Mouse (Mus musculus) kidney, postnatal 25 days (tissue): ENCODE measurements around the gene Pon1.

Experiments used
- DNase-seq, 2 experiments: peaks; one replicate each; pipeline ENCODE4 v3.0.0; 2021; ENCODE audit warnings: mixed read lengths in 2 of 2

Pon1 gene

DNA sequence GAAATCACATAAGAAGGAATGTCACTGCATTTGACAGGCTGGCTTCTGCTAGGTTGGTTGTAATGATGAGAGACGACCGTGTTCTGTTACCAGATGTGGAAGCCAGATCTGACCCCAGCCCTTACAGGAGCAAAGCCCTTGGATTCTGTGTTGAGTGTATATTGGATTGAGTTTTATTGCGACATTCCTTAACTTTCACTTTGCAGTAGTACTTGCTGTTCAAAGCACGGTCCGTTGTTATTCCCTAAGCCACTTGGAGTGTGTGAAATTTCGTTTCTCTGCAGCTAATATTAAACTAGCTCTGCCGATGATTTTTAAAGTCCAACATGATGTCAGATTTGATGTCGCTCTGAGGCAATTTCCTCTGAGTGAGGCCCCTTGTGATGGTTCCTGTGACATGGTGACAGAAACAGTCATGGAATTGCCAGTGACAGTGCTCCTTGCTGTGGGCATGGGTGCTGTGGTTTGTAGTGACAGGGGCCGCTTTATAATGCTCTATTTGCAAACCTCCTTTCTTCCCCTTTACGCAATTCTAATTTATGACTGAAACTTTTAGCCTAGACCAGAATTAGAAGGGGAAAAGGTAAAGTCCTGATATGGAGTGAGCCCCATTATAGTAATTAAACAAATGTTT, 19.4 kb downstream of the Pon1 start:
- DNase-seq = no peak

DNA sequence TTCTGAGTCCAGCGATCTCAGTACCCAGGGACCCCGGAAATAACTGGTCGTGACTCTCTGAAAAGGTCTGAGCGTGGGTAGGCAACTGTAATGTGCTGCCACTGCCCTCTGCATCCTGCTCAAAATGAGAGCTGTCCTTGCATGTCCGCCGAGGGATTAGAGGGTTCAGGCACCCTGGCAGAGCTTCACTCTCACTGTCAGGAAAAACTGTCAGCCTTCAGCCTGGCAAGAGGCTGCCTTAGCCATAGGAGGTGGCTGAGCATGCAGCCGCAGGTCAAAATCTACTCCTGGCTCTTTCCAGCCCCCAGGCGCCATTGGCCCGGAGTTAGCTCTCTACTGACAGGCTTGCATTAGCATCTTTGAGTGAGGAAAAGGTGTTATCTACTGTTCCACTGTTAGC, 21.2 kb downstream of the Pon1 start:
- no peak for DNase-seq

DNA sequence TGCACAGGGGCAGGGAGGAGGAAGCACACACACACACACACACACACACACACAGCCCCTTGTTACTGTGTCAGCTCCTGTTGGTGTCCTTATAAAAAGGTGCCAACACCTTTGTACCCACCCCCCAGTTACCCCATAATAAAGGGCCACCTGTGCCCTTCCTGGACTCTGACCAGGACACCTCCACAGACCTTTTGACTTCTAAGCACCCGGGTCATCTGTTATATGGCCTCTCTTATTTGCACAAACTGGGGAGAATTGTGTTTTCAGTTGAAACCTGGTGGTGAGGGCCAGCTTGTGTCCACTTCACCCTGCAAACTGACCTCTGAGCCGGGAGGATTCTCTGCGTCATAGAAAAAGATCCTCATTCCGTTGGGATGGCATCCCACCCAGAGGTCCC, 22.3 kb downstream of the Pon1 start:
- no peak for DNase-seq

DNA sequence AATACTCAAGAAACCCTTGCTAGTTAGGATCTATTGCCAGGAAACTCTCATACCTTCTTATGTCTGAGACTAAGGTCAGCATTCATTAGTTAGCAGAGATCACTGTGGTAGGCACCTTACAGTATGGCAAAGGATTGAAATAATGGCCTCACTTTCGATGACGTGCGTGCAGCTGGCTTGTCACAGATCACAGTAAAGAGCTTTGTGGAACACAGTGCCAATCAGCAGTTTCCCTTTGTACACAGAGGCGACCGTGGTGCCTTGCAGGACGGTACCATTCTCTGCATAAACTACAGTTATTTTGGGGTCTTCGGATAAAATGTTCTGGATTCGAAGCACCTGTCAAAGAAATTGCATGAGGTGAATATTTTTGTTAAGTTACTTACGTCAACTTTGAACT, 25.6 kb downstream of the Pon1 start:
- DNase-seq = no peak

DNA sequence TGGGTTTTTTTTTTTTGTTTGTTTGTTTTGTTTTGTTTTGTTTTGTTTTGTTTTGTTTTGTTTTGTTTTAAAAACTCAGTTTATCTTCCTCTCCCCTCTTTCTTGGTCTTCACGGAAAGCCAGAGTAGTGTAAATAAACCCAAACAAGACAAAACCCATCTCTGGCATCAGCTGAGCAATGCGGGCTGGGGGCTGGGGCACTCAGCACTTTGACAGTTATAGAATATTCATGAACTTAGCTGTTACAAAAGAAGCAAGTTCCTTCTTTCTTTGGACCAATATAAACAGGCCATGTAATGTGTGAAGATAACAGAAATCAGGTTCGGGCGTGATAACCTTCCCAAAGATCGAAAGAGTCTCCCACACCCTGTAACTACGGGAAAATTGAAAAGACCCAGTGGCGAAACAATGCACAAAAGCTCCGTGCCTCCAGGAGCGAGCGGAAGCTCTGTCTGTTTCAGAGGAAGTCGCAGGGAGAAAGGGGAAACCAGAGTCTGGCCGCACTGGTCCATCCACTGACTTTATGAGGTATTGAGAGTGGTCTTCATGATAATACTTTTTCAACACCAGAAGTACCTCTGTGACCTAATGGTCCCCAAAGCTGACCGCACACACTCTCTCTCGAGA, 26.6 kb downstream of the Pon1 start:
- peak in 1 of 2 experiments; percentile 5 for DNase-seq

DNA sequence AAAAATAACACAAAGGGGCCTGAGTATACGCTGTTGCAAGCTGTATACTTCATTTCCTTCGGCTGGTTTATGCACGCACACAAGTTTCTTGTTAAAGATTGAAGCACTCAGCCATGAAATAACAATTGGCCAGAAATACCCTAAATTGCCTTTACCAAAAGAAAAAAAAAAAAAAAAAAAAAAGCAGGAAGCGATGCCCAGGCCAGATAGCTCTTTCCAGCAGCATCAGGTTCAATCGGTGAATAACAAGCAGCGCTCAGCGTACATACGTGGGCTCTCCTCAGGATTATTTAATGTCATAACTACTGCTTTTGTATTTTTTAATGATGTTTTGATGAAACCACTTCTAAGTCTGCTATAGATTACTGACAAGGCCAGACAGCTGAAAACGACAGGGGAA, 28.9 kb downstream of the Pon1 start:
- DNase-seq = no peak

DNA sequence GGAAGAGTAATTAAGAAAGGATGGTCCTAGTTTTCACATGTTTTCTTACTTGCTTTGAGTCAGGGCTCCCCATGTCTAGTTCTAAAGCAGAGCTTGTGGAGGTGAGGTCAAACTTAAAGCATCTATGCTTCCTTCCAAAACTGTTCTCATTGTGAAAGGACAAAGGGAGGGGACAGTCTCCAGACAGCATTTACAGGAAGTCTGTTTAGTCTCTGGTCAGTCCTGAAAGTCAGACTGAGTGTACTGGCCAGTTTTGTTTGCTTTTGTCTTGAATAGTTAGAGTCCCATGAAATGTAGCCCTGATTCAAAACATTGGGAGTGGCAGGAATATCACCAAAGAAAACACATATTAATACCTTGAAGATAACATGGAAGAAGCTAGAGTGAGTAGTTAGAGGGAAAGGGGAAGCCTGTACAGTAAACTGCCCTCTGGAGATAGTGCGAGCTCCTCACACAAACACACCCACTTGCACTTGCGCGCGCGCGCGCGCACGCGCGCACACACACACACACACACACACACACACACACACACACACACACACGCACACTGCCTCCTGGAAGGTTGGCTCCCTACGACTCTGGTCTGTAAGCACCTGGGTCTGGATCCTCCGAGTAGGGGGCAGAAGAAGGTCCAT, 30.1 kb downstream of the Pon1 start:
- no peak for DNase-seq

DNA sequence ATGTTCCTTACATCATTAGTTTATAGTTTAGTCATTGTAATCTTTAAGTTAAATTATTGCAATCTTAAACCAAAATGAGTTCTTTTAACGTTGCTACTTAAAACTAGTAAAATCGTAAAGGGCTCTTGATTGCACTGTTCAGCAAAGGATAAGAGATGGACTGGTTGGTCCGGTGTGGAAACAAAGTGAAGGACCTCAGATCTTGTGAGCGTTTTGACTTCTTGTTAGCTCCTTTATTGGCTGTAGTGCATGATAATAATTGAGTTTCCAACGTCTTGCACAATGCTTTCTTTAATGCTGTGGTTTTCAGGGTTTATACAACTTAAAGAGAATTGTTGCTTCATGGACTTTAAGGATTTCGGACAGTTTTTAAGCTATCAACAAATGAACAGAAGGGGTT, 31.7 kb downstream of the Pon1 start:
- no peak for DNase-seq

DNA sequence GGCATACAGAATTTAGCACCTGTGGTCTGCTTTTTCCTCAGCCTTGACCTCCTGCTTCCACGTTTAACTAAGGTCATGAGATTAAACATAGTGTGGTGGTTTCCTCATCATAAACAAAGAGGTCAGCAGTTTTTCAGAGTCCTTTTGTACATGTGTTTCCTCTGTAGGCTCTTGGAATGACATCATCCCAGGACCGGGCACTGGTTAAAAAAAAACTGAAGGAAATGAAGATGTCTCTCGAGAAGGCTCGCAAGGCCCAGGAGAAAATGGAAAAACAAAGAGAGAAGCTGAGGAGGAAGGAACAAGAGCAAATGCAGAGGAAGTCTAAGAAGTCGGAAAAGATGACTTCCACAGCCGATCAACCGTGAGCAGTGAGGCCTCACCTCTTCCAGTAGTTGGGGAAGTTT, 34.4 kb downstream of the Pon1 start:
- no peak for DNase-seq

DNA sequence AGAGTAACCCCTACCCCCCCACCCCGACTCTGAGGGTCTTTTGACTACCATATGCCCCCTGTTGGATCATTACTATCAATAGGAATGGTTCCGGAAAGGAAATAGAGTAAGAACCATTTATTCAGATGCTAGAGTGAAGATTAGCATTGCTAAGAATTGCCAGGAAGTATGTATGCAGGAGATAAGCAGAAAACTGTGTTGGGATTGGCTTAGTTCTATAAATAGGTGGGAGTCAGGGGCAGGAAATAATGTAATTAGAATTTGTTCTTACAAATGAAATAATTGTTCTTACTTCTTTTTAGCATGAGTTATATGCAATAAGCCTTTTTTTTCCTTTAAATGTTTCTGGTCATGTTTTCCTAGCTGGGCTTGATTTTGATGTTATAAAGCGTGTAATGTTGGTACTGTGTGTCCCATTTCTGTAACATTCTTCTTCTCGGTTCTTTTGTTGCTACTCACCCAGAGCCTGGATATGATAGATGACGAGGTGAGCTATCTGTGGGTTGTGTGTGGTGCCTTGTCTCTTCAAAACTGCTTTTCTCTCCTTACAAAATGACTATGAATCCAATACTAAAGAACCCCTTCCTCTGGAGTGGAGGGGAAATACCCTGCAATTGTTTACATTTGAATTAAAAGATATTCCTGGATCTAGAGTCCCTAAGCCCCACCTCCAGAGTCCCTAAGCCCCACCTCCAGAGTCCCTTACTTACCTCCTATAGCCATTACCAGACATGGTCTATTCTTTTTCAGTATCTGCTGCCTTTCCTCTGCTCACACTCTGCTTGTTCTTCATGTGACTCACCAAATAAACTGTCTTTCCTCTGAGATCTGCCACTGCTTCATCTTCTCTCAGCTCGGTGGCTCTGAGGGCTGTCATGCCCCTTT, 37.0 kb downstream of the Pon1 start:
- no peak for DNase-seq

DNA sequence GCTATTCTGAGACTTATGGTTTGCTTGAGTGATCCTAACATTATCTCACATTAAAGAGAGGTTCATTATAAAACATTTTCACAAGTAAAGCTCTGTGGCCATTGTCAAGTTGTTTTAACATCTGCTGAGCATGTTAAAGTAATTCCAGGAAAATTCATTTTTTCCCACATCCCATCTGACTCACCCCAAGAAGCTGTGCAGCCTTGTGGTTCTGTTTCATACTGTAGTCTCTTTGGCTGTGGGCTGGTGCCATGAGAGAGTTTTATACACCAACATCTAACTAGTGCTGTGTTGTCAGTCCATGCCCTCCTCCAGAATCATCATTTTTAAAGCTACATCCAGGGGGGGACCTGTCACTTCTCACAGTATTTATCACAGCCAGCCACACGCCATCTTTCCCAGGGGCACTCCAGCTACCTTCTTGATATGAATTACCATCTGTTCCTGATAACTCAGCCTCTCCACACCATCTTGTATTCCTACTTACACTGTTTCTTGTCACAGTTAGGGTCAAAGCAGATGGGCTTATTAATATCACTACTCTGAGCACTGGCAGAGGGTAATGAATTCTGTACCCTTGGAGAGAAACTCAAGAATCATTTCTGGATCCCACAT, 38.3 kb downstream of the Pon1 start:
- DNase-seq = no peak

DNA sequence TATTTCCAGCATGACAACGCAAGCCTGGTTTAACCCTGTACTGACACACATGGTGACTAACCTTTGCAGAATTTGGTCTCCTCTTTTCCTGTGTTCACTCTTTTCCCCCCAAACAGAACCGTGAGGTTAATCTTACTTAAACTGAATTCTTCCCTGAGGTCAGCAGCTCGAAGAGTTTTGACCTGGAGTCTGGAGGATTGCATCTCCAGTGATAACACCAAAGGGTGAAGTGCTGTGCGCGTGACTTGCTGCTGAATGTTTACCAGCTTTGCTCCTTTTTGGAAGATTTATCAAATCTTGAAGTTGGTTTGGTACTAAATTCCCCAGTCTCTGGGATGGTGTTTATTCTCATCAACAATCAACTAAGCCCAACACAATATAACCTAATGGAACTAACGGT, 39.0 kb downstream of the Pon1 start:
- DNase-seq = no peak

DNA sequence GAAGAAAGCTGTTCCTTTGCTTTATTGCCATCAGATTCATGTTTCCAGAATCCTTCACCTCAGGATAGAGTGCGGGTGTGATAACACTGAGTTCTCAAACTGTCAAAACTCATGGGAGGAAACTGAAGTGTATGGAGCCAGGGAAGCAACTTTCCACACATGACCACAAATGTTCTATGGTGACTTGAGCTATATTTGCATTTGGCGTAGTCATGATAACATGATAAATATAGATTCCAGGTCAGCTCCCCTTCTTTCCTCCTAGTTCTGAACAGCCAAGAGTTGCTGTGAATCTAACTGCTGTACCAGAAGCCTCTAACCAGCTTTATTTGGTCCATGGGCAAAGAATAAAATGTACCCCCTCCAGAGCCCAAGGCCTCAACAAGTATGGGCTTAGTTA, 41.6 kb downstream of the Pon1 start:
- no peak for DNase-seq

DNA sequence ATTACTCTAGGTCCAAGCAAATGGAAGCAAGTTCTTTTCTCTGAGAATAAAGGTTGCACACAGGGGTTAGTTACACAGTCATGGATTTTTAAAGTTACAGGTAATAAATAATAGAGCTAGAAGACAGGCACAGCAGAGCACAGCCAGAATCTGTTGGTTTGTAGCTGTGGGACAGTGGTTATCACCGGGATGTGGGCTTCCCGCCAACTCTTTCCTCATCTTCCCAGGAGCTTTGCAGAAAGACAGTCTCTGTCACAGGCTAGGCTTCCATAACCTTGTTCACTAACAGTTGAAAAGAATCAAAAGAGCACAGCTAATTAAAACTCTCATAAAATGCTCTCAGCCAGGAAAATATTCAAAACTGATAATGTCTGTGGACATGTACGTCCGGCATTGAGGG, 42.6 kb downstream of the Pon1 start:
- no peak for DNase-seq

DNA sequence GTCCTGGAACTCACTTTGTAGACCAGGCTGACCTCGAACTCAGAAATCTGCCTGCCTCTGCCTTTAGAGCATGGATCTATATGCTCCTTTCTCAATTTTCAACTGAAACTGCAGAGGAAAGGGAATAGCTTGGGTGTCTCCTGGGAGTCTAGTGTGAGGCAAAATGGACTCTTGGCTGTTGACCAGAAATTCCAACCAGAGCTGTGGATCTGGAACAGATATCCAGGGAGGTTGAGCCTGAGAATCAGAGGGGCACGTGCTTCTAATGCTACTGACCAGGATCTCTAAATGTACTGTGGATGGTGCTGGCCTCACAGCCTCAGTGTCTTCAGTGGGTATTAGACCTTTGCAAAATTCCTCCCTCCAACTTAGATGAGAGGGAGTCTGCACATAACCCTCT, 43.8 kb downstream of the Pon1 start:
- no peak for DNase-seq

DNA sequence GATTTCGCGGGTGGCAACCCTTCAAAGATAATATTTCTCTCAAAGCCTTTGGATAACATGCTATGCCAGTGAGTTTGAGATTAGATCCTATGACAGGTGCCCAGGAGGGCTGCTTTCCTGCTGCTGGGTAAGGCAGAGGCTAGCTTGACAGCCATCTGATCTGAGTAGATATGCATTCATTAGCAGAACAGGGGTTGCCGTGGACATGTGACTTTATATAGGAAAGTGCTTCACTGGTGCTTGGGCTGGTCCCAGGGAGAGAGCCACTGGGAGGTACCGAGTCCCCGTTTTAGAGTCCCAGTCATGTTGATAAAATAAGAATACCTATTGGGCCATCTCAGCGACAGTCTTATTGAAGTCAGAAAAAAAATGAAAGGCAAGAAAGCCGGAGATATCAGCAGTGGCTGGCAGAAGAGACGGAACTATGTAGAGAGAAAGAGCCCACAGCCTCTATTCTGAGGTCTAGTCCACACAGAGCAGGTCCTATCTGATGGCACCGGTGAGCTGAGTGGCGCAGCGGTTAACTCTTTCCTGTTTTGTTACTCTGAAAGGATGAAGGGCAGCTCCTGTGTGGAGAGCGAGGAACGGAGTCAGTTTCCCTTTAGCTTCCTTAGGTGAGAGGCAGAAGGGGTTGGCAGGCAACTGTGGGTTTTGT, 46.1 kb downstream of the Pon1 start:
- DNase-seq = no peak

DNA sequence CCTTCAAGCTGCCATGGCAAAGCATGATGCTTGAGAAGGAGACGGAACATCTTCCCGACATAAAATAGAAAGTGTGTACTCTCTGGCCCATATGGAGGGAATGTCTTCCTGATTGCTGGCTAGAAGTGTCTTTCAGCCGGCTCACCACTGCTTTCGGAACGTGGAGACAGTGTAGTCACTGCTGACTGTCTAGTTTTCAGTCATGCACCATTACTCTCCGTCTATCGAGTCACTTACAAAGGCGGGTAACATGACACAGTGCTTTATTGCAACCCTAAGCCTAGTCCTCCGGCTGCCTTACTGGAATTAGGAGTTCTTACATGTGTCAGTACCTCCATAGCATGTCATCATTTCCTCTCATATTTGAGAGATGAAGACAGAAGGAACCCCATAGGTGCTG, 54.1 kb downstream of the Pon1 start:
- DNase-seq = no peak

DNA sequence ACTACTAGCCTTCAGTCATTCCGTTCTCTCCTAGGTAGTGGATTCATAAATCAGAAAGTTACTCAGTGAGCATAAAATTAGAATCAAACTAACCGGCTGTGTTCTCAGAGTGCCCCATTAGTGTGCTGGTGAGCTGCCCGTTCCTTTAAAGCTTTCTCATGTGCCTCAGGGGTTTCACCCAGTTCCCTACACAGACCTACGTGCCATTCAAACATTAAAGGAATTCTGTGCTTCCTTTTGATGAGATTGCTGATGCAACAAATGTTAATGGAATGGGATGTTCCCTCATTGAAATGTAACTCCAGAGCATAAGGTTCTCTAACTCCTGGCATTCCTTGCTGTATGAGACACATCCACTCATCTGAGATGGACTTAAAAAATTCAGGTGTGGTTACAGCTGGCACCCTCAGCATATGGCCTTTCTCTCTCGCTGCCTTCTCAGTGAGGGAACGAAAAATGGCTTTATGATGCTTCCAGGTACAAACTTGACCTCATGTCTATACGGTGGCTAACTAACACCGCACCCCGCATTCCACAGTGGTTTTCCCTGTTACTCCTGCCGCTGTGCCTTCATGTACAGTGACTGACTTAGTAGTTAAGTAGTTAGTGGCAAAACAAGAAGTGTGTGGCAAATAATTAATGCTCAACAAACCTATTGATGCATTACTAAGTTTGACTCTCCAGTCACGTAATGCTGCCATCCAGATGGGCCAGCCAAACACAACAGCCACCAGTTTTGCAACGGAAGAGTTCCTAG, 54.7 kb downstream of the Pon1 start:
- DNase-seq = no peak

DNA sequence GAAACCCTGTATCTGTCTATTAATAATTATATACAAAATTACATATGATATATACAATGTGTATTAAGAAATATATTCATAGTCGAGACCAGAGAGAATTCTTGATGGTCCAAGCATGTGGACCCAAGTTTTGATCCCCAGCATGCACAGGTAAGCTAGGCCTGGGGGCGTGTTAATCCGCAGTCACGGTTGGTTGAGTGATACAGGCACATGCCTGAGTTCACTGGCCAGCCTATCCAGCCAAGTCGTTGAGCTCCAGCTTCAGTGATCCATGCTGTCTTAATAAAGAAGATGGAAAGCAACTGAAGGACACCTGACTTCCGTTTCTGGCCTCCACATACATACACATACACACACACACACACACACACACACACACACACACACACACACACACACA, 57.7 kb downstream of the Pon1 start:
- DNase-seq = peak; percentile 25 to 61

DNA sequence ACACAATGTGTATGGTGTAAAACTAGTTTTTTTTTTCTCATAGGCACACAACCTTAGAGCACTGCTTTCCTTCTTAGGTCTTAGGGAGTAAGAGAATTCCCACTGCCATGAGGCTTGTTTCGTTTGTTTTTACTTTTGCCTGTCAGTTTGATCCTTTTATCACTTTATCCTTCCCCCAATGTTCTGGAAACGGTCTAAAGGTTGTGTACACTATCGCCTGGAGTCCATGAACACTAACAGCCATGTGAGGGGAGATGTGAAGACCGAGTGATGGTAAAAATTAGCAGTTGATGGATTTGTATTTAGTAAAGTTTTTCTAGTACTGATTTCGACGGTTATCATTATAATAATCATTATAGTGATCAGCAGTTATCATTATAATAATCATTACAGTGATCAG, 58.8 kb downstream of the Pon1 start:
- no peak for DNase-seq

DNA sequence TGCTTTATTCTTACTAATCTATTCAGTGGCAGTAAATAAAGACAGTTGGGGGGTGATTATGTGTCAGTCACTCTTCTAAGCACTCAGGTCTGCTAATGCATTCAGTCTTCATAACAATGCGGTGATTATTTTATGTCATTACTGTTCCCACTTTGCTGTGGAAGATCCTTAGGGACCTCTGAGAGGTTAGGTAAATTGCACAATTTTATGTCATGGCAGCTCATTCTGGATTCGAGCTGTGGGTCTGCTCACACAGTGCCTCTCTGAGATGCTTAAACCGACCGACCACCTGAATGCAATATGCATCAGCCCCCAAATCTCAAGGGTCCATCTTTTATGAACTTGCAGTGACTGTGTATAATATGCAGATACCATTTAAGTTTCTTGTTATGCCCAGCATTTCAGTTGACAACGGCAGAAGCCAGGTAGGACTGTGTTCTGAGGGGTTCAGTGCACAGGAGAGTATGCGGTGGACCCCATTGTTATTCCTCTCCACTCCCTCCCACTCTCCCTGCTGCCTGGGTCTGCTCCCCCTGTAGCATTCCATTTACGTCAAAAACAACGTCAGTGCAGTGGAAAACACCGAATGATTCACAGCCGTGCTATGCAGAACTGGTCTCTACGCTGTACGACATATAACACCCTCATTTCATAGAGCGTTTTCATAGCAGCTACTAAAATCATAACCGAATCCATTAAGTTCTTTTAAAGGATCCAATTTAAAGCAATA, 64.2 kb downstream of the Pon1 start:
- no peak for DNase-seq
